Mouse (Mus musculus) limb, embryonic 15.5 days (tissue): ENCODE measurements at regions not wholly inside any gene's neighbourhood (a gene's known extent, or its start where the extent isn't known, plus 50 kb on each side); places are given as distances from the start of the nearest gene placed in this dataset.

Experiments
- ATAC-seq: fragments of 200-750 bp; cut with Nextera tagmentation; 2 replicates; pipeline ENCODE4 v1.8.0; 2017; ENCODE audit warnings: low read depth, moderate TSS enrichment; ENCODE audit not compliant: insufficient number of reproducible peaks, low FRiP score, low TSS enrichment
- H3K27ac ChIP-seq: fragments of 300-500 bp; sonication (generic); 2 replicates; pipeline ENCODE4 v1.5.1; 2015; ENCODE audit warnings: moderate library complexity, mild to moderate bottlenecking, inconsistent platforms
- H3K27me3 ChIP-seq: fragments of 300-500 bp; sonication (generic); 2 replicates; pipeline ENCODE4 v1.6.1; 2015; ENCODE audit warnings: inconsistent platforms
- H3K36me3 ChIP-seq: fragments of 300-500 bp; sonication (generic); 2 replicates; pipeline ENCODE4 v1.6.1; 2015; ENCODE audit warnings: inconsistent platforms
- H3K4me1 ChIP-seq: fragments of 300-500 bp; sonication (generic); 2 replicates; pipeline ENCODE4 v1.6.1; 2015; ENCODE audit warnings: inconsistent platforms
- H3K4me2 ChIP-seq: fragments of 300-500 bp; sonication (generic); 2 replicates; pipeline ENCODE4 v1.6.1; 2015; ENCODE audit warnings: mild to moderate bottlenecking, inconsistent platforms
- H3K4me3 ChIP-seq: fragments of 300-500 bp; sonication (generic); 2 replicates; pipeline ENCODE4 v1.5.1; 2015; ENCODE audit warnings: mild to moderate bottlenecking, inconsistent platforms
- H3K9ac ChIP-seq: fragments of 300-500 bp; sonication (generic); 2 replicates; pipeline ENCODE4 v1.6.1; 2015; ENCODE audit warnings: inconsistent platforms
- H3K9me3 ChIP-seq: fragments of 300-500 bp; sonication (generic); 2 replicates; pipeline ENCODE4 v1.6.1; 2016; ENCODE audit warnings: inconsistent platforms
- WGBS: fragments of 180-500 bp; shearing (Covaris S2); methylation state at CpG from one replicate; pipeline ENCODE4 v1.1.7; 2015; 5-methylcytosine and 5-hydroxymethylcytosine counted together

DNA sequence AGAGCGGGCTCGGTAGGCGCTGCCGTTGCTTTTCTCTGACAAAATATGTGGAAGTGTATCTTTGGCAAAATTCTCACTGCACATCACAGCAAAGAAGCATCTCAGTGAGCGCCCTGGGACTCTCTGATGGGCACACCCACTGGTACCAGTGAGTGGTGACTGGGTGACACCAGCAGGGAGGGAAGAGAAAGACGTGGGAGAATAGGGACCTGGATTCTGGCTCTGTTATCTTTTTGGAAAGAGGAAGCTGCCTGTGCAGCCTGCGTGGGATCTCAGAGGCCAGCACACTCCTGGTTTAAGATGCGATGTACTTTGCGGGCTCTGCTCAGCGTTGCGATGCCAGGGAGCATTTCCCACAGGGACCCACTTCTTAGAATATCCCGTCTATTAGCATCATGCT lies 183.4 kb upstream of the Cnr1 start:
- WGBS, result 80% methylated on average over 12 of the region's 12 CpGs
- Histone ChIP-seq H3K4me3 (no peak overlapping the region), H3K27me3 (no peaks in the 10 kb centered on the region), H3K4me2 (no peak overlapping the region), H3K9ac (no peak overlapping the region), H3K36me3 (no peaks in the 10 kb centered on the region), H3K9me3 (no peaks in the 10 kb centered on the region), H3K4me1 (peaks cover 2% of the 10 kb centered on the region; the same call in 1 of the 2 replicates), H3K27ac (no peak overlapping the region)
- no peak for ATAC-seq

DNA sequence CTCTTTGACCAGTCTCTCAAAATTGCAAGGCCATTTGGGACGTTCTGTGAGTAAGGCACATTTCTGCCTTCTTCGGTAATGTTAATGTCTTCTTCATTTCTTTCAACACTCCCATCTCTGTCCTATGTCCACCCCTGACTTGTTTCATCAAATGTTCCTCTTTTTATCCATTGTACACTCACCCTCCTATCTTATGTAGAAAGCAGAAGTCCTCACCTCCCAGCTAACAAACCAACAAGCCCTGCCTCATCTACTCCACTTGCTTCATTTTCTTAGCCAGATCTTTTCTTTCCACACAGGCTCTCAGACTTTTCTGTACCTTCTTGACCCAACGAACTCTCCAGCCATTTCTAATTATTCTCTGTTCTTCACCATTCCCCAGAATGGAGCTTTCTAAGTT lies 179.2 kb upstream of the Cnr1 start:
- H3K9me3 ChIP-seq, result no peaks in the 10 kb centered on the region
- H3K4me1 ChIP-seq, result no peaks in the 10 kb centered on the region
- H3K9ac ChIP-seq, result no peak overlapping the region
- no peak overlapping the region for H3K4me3 ChIP-seq
- no peak for ATAC-seq
- no peaks in the 10 kb centered on the region for H3K27me3 ChIP-seq
- 85% methylated on average over 3 of the region's 3 CpGs for WGBS
- H3K4me2 ChIP-seq, result no peak overlapping the region
- no peaks in the 10 kb centered on the region for H3K36me3 ChIP-seq
- no peak overlapping the region for H3K27ac ChIP-seq

DNA sequence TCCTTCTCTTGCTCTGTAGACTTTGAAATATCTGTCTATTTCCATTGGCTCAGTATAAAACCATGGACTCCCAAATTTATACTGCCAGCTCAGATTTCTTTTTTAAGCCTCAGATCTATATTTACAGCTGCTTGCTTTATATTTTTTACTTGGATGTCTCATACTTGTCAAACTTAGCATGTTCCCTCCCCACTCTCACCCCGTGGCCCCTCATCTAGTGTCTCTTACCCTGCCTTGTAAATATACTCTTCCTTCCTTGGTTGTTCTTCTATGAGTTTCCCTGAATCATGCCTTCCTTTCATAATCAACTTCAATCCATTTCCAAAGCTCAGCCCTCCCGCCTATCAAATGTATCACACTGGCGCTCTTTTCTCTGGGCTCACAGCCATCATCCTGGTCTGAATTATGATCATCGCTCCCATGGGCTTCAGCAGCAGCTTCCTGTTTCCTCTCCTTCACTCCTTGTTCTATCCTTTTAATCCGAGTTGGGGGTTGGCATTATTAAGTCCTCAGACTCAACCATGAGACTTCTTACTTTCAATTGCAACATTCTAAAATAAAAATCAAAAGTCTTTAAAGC lies 177.0 kb upstream of the Cnr1 start:
- Histone ChIP-seq H3K9ac (no peak overlapping the region), H3K4me1 (no peaks in the 10 kb centered on the region), H3K9me3 (no peaks in the 10 kb centered on the region), H3K4me2 (no peak overlapping the region), H3K27ac (no peak overlapping the region), H3K36me3 (no peaks in the 10 kb centered on the region), H3K4me3 (no peak overlapping the region), H3K27me3 (no peaks in the 10 kb centered on the region)
- ATAC-seq, result no peak
- 58% methylated on average over 5 of the region's 5 CpGs for WGBS

DNA sequence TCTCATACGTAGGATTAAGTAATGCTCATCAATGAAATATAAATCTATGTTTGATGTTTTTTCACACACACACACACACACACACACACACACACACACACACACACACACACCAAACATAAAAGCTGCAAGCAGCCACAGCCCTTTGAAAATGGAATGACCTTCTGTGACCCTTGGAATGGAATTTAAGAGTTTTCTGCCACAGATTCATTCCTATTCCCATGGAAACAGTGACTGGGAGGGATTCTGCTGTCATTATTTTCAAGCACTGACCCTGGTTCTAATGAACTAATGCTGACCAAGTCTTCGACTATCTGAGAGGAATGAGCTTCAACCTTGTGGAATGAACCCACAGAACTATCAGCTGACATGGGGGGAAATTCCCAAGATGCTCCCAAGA lies 156.7 kb upstream of the Cnr1 start:
- 63% methylated on average over 2 of the region's 2 CpGs for WGBS
- no peak for ATAC-seq

DNA sequence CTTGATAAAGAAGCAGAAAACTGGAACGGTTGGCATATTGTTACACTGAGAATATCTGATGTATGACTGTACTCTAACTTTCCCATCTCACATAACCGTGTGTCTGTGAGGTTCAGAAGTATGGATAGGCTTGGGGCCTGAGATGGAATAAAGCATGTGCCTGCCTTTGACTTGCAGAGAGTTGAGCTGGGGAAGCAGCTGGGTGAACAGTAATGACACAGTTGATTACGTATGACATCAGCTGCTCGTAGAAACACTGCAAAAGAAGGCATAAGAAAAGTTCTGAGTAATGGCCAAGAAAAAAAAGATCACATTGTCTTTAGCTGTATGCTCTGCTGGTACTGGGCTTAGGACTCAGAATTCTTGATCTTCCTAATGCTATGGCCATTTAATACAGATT lies 138.4 kb upstream of the Cnr1 start:
- no peak overlapping the region for H3K4me3 ChIP-seq
- H3K27ac ChIP-seq, result no peak overlapping the region
- no peak overlapping the region for H3K9ac ChIP-seq
- no peak overlapping the region for H3K4me2 ChIP-seq
- no peak for ATAC-seq
- H3K36me3 ChIP-seq, result no peaks in the 10 kb centered on the region
- no peaks in the 10 kb centered on the region for H3K27me3 ChIP-seq
- no peaks in the 10 kb centered on the region for H3K9me3 ChIP-seq
- H3K4me1 ChIP-seq, result no peaks in the 10 kb centered on the region
- 87% methylated on average over 4 of the region's 4 CpGs for WGBS

More for the DNA sequence above, 156.7 kb upstream of the Cnr1 start:
- Histone ChIP-seq H3K4me1 (no peaks in the 10 kb centered on the region), H3K27me3 (no peaks in the 10 kb centered on the region), H3K36me3 (no peaks in the 10 kb centered on the region), H3K27ac (no peak overlapping the region), H3K4me2 (no peak overlapping the region), H3K9ac (no peak overlapping the region), H3K9me3 (no peaks in the 10 kb centered on the region), H3K4me3 (no peak overlapping the region)

DNA sequence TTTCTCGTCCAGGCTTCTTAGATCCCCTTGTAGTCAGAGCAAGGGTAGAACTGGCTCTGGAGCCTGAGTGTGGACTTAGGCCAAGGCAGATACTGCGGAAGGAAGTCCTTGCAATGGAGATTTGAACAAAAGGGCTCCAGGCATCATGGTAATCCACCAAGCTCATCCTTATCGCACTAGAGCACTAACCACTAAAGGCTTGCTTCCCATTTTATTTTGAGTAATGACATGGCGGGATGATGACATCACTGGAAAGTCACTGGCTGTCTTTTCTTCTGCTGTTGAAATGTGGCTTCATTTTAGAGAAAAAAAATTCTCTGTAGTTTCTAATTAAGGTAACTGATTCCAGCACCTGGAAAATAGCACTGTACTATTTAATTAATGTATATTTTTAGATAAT lies 137.4 kb upstream of the Cnr1 start:
- 83% methylated on average over 4 of the region's 4 CpGs for WGBS
- no peaks in the 10 kb centered on the region for H3K27me3 ChIP-seq
- H3K36me3 ChIP-seq, result no peaks in the 10 kb centered on the region
- H3K4me1 ChIP-seq, result no peaks in the 10 kb centered on the region
- no peak overlapping the region for H3K27ac ChIP-seq
- no peak overlapping the region for H3K9ac ChIP-seq
- ATAC-seq, result no peak
- no peaks in the 10 kb centered on the region for H3K9me3 ChIP-seq
- H3K4me3 ChIP-seq, result no peak overlapping the region
- H3K4me2 ChIP-seq, result no peak overlapping the region

DNA sequence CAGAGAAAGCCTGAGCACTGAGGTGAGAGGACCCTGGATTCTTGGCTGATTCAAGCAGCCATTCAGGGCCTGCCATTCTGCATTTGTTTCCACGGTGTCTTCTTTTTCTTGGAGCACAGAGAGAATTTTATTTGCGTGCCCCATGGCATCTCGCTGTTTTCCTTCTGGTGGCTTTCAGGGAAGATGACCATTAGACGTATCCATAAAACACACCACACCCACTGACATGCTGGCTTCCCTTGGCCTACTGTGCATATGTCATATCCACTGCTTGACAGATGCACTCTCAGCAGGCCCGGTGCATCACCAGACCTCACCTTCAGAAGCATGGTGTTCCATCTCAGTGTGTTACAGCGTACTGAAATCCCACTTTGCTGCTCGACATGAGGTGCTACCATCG lies 131.0 kb upstream of the Cnr1 start:
- no peak for ATAC-seq
- H3K4me3 ChIP-seq, result no peak overlapping the region
- no peaks in the 10 kb centered on the region for H3K9me3 ChIP-seq
- no peak overlapping the region for H3K4me2 ChIP-seq
- no peak overlapping the region for H3K9ac ChIP-seq
- no peak overlapping the region for H3K27ac ChIP-seq
- no peaks in the 10 kb centered on the region for H3K36me3 ChIP-seq
- no peaks in the 10 kb centered on the region for H3K27me3 ChIP-seq
- H3K4me1 ChIP-seq, result no peaks in the 10 kb centered on the region
- WGBS, result 86% methylated on average over 8 of the region's 8 CpGs

DNA sequence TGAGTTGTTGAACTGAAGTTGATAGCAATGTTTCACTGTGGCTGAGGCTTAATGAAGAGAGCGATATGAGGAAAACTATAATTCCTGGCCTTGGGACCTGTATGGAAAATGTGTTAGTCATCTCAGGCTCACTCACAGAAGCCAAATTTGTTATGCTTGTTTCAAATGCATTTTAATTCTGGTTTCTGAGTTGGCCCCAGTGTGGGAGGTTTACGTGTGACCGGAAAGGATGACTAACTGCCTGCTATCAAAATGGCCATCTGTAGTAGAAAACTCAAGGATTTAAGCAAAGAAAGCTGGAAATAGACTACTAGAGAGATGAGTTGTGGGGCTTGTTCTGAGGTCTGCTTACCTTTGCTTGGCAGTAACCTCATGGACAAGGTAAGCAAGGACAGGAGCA lies 128.9 kb upstream of the Cnr1 start:
- H3K4me3 ChIP-seq, result no peak overlapping the region
- H3K4me1 ChIP-seq, result no peaks in the 10 kb centered on the region
- H3K9me3 ChIP-seq, result no peaks in the 10 kb centered on the region
- H3K36me3 ChIP-seq, result no peaks in the 10 kb centered on the region
- no peak overlapping the region for H3K4me2 ChIP-seq
- H3K9ac ChIP-seq, result no peak overlapping the region
- ATAC-seq, result no peak
- H3K27ac ChIP-seq, result no peak overlapping the region
- 86% methylated on average over 3 of the region's 3 CpGs for WGBS
- no peaks in the 10 kb centered on the region for H3K27me3 ChIP-seq

DNA sequence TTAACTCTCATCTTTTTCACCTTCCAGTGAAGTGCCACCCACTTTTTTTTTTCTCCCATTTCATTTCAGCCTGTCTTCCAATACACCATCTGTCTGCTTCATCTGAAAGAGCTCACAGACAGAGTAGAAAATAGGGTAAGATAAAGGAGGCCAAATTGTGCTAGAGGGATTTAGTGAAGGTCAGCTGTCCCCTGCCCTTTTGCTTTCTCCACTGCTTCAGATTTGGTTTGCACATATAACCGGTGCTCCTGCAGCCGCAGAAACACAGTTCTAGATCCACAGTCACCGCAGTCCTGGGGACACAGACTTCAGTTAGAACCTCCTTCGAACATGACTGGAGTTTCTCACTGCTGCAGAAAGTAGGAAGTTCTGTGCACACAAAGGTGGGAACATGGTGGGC lies 126.4 kb upstream of the Cnr1 start:
- H3K4me1 ChIP-seq, result no peaks in the 10 kb centered on the region
- 92% methylated on average over 4 of the region's 4 CpGs for WGBS
- no peaks in the 10 kb centered on the region for H3K36me3 ChIP-seq
- H3K9ac ChIP-seq, result no peak overlapping the region
- no peak for ATAC-seq
- H3K4me3 ChIP-seq, result no peak overlapping the region
- no peaks in the 10 kb centered on the region for H3K27me3 ChIP-seq
- H3K4me2 ChIP-seq, result no peak overlapping the region
- no peaks in the 10 kb centered on the region for H3K9me3 ChIP-seq
- no peak overlapping the region for H3K27ac ChIP-seq

DNA sequence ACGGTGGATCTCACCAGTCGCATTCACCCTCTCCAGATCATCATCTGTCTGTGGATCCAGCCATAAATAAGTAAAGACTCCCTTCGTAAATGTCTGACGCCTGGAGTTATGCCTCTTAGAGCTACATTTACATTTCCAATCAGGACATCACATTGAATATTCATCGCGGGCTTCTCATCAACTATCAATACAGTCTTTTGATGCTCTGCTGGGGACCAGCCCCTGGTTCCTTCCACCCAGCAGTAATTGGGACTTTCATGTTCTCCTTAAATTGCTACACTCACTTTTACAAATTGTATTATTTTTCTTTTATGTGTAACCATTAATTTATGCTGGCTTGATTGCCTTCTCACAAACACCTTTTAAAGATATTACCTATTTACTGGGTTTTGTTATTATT lies 125.7 kb upstream of the Cnr1 start:
- Histone ChIP-seq H3K4me1 (no peaks in the 10 kb centered on the region), H3K27ac (no peak overlapping the region), H3K9me3 (no peaks in the 10 kb centered on the region), H3K27me3 (no peaks in the 10 kb centered on the region), H3K36me3 (no peaks in the 10 kb centered on the region), H3K4me2 (no peak overlapping the region), H3K4me3 (no peak overlapping the region), H3K9ac (no peak overlapping the region)
- 83% methylated on average over 6 of the region's 6 CpGs for WGBS
- no peak for ATAC-seq

DNA sequence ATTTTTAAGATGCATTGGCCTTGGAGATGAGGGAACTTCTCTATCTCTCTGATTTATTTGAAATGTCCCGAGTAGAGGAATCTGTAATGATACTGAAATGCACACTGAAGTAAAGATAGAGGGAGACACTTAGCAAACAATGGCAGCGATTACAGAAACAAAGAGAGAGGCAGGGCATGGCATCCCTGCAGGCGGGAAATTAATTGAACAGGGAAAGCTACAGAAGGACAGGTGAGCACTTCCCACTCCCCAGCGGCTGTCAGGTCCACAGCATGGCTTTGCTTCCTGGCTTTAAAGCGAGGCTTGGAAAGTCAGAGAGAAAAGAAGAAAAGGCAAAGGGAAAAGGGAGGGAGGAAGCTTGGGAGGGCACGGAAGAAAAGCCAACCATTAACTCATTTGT lies 125.3 kb upstream of the Cnr1 start:
- Histone ChIP-seq H3K9me3 (no peaks in the 10 kb centered on the region), H3K4me2 (no peak overlapping the region), H3K4me1 (no peaks in the 10 kb centered on the region), H3K27ac (no peak overlapping the region), H3K9ac (no peak overlapping the region), H3K36me3 (no peaks in the 10 kb centered on the region), H3K4me3 (no peak overlapping the region), H3K27me3 (no peaks in the 10 kb centered on the region)
- 45% methylated on average over 6 of the region's 6 CpGs for WGBS
- no peak for ATAC-seq

DNA sequence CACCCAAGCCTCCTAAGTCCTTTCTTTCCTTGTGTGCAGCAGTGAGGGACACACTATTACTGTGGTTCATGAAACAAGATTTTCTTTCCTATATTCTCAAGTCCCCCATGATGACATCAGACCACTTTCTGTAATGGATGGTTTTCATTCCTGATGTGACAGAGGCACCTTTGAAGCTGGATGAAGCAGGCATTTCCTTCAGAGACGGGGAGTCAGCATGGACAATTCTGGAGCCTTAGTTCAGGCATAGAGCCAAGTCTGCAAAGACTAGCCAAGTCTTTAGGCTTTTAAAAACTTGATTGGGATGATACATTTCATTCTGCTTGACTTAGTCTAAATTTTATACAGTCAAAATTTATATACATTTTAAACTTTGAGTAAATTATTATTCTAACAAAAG lies 124.6 kb upstream of the Cnr1 start:
- H3K4me1 ChIP-seq, result no peaks in the 10 kb centered on the region
- H3K9ac ChIP-seq, result no peak overlapping the region
- no peaks in the 10 kb centered on the region for H3K9me3 ChIP-seq
- no peaks in the 10 kb centered on the region for H3K27me3 ChIP-seq
- WGBS, result 20% methylated on average over 1 of the region's 1 CpGs
- no peaks in the 10 kb centered on the region for H3K36me3 ChIP-seq
- ATAC-seq, result no peak
- H3K27ac ChIP-seq, result no peak overlapping the region
- no peak overlapping the region for H3K4me2 ChIP-seq
- H3K4me3 ChIP-seq, result no peak overlapping the region

DNA sequence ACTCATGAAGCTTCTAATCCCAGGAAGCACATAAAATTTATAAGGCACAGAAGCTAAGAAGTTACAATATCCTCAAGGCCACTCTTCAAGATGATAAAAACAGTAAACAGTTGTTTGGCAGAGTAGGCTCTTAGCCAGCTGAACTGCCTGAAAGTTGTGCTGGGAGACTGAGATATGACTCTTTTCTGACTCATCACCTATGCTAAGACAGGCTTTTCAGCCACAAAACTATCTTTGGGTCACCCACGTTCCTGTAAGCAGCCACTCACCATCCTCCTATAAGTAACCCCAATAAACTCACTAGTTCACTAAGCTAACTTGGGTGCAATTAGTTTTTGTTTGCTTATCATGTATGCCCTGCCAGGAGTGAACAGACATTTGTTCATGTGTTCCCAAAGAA lies 112.1 kb upstream of the Cnr1 start:
- Histone ChIP-seq H3K27me3 (no peaks in the 10 kb centered on the region), H3K4me2 (no peak overlapping the region), H3K9me3 (no peaks in the 10 kb centered on the region), H3K4me3 (no peak overlapping the region), H3K4me1 (no peaks in the 10 kb centered on the region), H3K9ac (no peak overlapping the region), H3K36me3 (no peaks in the 10 kb centered on the region), H3K27ac (no peak overlapping the region)
- no peak for ATAC-seq
- 61% methylated on average over 1 of the region's 1 CpGs for WGBS
